Mouse (Mus musculus) cerebellum, adult 2 months (tissue): ENCODE results near the gene Shc1.

Source experiments
- CTCF ChIP-seq: fragments of 200-500 bp; IDR thresholded peaks from 2 replicates; pipeline ENCODE4 v1.5.1; 2011; ENCODE audit warnings: low read depth, mild to moderate bottlenecking, control low read depth, low read length, moderate library complexity, borderline replicate concordance; ENCODE audit not compliant: insufficient read depth
- POLR2A ChIP-seq: fragments of 200-500 bp; IDR thresholded peaks from 2 replicates; pipeline ENCODE4 v1.6.1; 2011; ENCODE audit warnings: low read length, control low read depth, borderline replicate concordance; ENCODE audit not compliant: insufficient read depth

GRCm38 (mm10) chr3:89383651-89384255 is 34.5 kb upstream of the Shc1 start:
- no peak for TF ChIP-seq CTCF
- no peak for TF ChIP-seq POLR2A
